Mouse (Mus musculus) 416B (cell line): ENCODE measurements around the gene Sdhc.

Source experiments
- DNase-seq: peaks from one replicate; pipeline ENCODE4 v3.0.0; 2011; ENCODE audit warnings: low read depth

Gene Sdhc

GRCm38 (mm10) chr1:171149974-171150760 lies at the start of gene Sdhc, which contains the start of gene Mpz:
Sdhc (minus strand) TSS chr1:171150603.
Mpz (plus strand) TSS chr1:171150711.
- DNase-seq: peak; percentile 96

GRCm38 (mm10) chr1:171199532-171199931 lies 49.1 kb upstream of the Sdhc start:
- no peak for DNase-seq

- DNase-seq: no peak
These were observed 45.5 kb upstream of the Sdhc start, which contains the start of gene Pcp4l1 for GRCm38 (mm10) chr1:171195887-171196397. Pcp4l1 (minus strand) TSS chr1:171196268.

- DNase-seq: no peak
These were observed 44.8 kb upstream of the Sdhc start for GRCm38 (mm10) chr1:171195046-171195822.

GRCm38 (mm10) chr1:171193911-171194830 lies 43.8 kb upstream of the Sdhc start:
- DNase-seq: no peak

GRCm38 (mm10) chr1:171193093-171193840 lies 42.9 kb upstream of the Sdhc start:
- DNase-seq: no peak

- peak; percentile 58 for DNase-seq
These were observed 41.9 kb upstream of the Sdhc start for GRCm38 (mm10) chr1:171192283-171192682.

- no peak for DNase-seq
These were observed 40.4 kb upstream of the Sdhc start for GRCm38 (mm10) chr1:171190832-171191231.

- DNase-seq: no peak
These were observed 39.2 kb upstream of the Sdhc start for GRCm38 (mm10) chr1:171189476-171190114.

GRCm38 (mm10) chr1:171189046-171189445 lies 38.6 kb upstream of the Sdhc start:
- no peak for DNase-seq

- DNase-seq: peak; percentile 50
These were observed 37.7 kb upstream of the Sdhc start for GRCm38 (mm10) chr1:171187851-171188700.

- DNase-seq: no peak
These were observed 35.3 kb upstream of the Sdhc start for GRCm38 (mm10) chr1:171185655-171186054.

GRCm38 (mm10) chr1:171184314-171184713 lies 33.9 kb upstream of the Sdhc start:
- DNase-seq: peak; percentile 95

GRCm38 (mm10) chr1:171183620-171184019 lies 33.2 kb upstream of the Sdhc start:
- peak; percentile 49 for DNase-seq

- DNase-seq: no peak
These were observed 32.6 kb upstream of the Sdhc start for GRCm38 (mm10) chr1:171183025-171183424.

GRCm38 (mm10) chr1:171179487-171180171 lies 29.2 kb upstream of the Sdhc start:
- DNase-seq: peak; percentile 52

GRCm38 (mm10) chr1:171172779-171173178 lies 22.4 kb upstream of the Sdhc start:
- DNase-seq: no peak

GRCm38 (mm10) chr1:171171138-171171537 lies 20.7 kb upstream of the Sdhc start:
- peak; percentile 85 for DNase-seq

- DNase-seq: no peak
These were observed 19.5 kb upstream of the Sdhc start for GRCm38 (mm10) chr1:171169913-171170312.
